Mouse (Mus musculus): ENCODE measurements at regions not wholly inside any gene's neighbourhood (a gene's known extent, or its start where the extent isn't known, plus 50 kb on each side); places are given as distances from the start of the nearest gene placed in this dataset.

DNA sequence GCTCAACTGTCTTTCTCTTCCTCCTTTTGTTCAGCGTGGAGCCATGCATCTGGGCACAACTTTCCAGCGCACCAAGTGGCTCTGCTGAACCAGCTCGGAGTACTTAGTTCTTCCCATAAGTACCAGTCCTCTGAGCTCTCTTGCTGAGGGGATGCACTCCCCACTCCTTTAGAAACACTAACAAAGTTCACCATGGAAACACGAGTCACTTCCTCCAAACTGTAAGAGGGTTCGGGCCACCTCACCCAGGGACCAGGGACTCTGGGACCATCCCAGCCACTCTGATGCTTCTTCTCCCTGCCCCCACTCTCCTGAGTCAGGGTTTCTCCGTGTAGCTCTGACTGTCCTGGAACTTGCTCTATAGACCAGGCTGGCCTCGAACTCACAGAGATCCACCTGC, 107.0 kb upstream of the 1700021F07Rik start:
- DNase-seq (ENCODE audit: low spot score in 2 of 2) = no peak

DNA sequence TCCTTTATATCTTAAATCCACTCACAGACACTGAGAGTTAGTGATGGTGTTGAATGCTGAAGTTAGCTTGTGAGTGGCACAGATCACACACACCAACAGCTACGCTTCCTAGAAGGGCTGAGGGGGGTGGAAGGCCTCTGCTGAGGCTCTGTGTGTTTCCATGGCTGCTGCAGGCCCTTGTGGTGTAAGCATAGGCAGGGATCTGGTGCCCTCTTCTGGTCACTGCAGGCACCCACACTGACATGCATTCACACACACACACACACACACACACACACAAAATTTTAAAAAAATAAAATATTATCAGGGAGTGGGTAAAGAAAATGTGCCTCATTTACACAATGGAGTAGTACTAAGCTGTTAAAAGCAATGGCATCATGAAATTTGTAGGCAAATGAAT, 105.5 kb upstream of the 1700021F07Rik start:
- DNase-seq (ENCODE audit: low spot score in 2 of 2) = no peak

DNA sequence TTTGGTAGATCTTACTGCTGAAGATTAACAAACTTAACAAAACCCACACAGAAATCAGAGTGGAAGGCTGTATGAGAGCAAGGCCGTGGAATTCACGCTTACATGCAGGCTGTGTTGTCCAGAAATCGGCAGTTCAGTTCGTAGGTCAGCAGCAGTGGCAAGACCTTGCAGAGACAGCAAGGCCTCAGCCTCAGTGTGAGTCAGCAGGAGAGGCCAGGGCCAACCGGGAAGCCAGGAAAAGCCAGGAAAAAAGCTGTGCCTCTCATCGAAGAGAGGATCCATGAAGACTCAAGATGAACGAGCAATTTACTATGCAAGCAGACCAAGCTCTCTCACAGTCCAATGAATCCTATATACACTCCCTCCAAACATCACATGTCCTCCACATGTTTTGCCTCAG, 103.4 kb upstream of the 1700021F07Rik start:
- DNase-seq (ENCODE audit: low spot score in 2 of 2) = no peak

DNA sequence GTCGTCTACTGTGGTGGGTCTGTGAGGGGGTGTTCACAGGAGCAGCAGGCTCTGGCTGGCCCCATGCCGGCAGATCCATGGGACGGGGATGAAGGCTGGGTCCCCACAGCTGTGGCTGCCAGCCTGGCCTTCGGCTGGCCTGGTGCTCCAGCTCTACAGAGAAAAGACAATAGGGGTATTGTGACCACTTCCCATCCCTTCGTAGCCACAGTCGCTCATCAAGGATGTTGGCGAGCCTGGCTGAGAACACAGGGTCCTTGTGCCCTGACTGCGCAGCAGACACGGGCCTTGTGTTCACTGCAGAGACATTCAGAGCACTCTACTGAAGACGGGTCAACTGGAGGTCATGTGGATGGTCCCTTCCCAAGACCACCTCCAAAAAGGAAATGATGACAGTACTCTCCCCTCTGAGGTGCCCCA, 102.4 kb upstream of the 1700021F07Rik start:
- DNase-seq (ENCODE audit: low spot score in 2 of 2) = no peak

DNA sequence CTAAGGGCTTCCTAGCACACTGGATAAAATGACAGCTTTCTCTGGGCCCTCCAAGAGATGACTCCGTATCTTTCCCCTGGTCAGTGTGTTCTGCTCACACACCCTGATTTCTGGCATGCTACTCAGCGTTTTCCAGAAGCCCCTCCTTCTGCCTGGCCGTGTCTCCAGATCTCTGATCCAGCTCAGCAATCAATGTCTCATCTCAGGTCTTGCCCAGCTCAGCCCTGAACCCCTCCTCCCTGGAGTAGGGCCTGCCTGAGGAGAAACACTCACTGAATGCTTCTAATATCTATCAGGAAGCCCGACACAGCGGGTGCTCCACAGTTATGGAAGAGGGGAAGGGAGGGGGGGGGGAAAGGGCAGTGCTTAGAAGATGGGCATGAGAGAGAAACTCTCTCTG, 101.9 kb upstream of the 1700021F07Rik start:
- DNase-seq (ENCODE audit: low spot score in 2 of 2) = no peak

DNA sequence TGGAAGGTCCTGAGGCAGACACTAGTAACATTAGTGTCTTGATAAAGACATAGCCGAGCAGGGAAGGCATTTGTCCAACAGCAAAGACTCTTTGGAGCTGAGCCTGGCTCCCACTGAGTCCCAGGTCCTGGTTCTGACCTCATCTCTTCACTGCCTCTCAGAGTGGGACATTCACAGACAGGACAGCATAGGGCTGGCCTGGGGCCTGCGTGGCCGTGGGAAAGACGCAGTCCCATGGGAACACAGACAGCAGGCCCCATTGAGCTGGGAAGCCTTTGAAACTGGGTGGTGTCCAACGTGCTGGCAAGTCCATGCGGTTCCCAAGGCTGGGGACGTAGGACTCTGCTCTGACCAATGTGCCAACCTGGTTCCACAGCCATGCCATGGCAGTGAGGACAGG, 97.5 kb upstream of the 1700021F07Rik start:
- no peak for DNase-seq (ENCODE audit: low spot score in 2 of 2)

DNA sequence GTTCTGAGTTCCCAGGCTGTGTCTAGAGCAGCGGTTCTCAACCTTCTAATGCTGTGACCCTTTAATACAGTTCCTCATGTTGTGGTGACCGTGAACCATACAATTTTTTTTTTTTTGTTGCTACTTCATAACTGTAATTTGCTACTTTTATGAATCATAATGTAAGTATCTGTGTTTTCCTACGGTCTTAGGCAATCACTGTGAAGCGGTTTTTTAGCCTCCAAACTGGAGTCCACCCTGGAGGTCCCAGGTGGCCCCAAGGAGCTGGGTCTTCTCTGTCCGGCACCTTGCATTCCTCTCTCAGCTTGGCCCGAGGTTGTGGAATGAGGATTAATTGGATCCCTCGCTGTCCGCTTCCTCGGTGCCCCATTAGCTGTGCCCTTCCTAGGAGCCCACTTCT, 96.6 kb upstream of the 1700021F07Rik start:
- DNase-seq (ENCODE audit: low spot score in 2 of 2) = no peak

DNA sequence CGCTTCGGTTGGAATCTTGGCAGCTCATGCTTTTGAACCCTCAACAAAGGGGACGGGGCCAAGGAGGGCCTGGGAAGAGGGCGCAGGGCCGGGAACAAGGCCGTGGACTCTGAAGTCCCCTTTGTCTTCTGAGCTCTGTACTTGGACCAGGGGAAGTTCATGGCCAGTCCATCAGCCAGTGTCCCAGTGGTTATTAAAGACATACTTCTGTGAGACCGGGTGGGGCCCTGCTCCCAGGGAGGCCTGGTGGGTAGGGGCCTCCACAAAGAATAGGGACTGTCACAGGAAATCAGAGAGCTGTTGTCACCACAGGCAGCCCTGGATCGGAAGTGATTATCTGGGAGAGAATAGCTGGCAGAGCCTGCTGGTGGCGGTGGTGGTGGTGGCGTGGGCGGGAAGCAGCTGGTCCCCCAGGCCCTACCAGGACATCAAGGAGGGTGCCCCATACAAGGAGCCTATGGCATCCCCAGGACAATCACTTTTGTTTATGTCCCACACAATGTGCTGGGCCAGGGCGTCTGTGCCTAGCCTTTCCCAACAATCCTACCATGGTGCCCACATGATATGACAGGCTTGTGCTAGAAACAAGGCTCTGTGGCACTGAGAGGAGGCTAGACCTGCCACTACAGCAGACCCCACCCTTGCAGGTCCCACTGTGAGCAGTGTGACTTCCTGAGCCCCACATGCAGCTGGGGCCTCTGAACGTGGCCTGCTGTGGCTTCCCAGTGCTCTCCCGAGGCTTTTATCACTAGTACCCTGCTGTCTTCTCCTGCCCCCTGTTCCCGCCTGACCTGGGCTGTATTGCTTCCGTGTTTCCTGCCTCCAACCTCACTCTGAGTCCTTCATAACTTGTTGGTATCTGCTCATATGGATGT, 96.0 kb upstream of the 1700021F07Rik start:
- DNase-seq (ENCODE audit: low spot score in 2 of 2) = no peak

DNA sequence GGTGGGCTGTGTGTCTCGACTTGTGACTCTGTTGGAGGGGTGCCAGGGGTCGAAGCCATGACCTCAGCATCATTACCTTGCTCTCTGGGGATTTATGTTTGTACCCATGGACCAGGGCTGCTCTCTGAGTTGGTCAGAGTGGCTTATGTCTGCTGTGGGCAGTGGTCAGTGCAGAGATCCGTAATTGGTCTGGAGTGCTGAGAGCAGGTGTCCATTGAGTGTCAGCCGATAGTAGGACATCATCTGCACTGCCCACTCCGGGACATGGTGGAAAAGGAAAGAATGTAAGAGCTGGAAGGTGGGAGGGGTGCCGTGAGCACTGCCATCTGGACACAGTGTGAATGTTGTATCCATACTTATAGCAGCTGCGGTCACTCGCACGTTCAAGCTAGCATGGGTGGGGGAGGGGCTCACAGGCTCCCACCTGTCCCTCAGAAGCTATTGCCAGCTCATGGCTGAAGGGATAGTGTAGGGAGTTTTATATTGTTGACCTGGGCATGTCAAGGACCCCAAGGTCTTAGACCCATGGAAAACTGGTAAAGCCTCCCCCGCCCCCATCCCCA, 94.4 kb upstream of the 1700021F07Rik start:
- DNase-seq (ENCODE audit: low spot score in 2 of 2) = no peak

DNA sequence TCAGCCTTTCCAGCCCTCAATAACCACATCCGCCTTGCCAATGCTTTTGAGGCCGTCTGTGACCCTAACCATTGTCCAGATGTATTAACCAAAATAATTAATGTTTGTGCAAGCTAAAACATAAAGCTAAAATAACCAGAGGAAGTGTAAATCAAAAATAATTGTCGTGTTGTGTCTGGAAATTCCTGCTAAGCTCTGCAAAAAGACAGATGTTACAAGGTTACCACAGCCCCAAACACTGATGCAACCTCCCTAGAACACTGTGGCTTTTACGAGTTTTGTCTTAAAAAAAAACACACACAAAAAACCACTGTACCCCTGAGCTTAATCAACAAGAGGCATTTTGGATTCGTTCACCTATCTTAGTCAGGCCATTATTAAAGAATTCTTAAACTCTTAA, 90.5 kb upstream of the 1700021F07Rik start:
- DNase-seq (ENCODE audit: low spot score in 2 of 2) = no peak

DNA sequence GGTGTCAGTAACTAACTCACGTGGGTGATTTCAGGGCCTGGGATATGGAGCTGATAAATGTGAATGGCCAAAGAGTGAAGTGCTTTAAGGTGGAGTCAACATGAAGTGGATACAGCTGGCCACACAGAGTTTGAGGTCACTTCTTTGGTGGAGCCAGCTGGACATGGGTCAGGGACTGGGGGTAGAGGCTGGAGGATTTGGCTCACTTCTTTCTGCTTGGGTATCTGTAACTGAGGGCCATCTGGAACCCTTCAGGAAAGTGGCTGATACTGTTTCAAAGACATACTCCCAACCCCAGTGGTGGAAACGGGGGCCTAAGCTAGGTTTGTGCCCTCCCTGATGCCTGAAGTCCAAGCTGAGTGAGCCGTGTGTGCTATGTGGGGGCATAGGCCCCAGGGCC, 90.1 kb upstream of the 1700021F07Rik start:
- DNase-seq (ENCODE audit: low spot score in 2 of 2) = no peak

DNA sequence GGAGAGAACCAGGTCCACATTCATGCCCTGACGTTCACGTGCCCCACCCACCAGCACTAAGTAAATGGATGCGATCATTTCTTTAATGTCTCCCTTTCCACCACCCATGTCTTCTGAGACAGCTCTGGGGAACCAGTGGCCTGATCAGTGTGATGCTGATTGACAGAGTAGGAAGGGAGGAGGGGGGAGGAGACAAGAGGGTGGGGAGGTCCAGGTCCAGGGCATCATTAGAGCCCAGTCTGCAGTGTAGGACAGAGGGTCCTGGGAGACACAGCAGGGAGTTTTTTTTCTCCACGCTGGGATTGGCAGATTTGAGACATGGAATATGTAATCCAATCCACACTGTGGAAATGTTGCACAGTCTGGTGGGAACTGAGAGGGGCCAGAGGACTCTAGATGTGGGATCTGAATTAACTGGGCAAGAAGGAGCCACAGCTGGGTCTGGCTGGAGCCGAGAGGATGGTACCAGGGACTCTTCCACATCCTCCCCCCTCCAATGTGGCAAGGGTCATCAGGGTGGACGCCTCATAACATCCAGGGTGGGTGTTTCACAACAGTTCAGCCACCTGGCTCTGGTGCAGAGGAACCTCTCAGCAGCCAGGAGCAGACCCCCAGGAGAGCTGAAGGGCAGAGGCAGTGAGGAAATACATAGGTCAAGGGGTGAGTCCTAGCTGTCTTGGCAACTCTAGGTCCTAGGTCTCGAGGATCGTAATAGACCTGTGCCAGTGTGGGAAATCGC, 89.3 kb upstream of the 1700021F07Rik start:
- DNase-seq (ENCODE audit: low spot score in 2 of 2) = no peak

DNA sequence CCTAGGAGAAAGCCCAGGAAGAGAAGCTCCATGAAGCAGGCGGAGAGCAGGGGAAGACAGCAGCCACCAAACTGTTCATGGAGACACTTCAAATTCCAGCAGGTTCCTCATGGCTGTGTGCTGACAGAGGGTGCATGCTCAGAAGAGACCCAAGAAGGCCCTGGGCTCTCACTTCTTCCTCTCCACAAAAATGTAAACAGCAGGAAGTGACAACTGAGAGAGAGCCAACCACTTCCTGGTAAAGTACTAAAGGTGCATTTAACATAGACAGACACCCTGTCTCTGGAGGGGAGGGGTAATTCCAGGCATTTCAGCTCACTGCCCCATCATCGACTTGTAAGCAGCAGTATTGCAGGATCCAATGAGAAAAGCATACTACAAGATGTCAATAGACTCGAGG, 85.8 kb upstream of the 1700021F07Rik start:
- no peak for DNase-seq (ENCODE audit: low spot score in 2 of 2)

DNA sequence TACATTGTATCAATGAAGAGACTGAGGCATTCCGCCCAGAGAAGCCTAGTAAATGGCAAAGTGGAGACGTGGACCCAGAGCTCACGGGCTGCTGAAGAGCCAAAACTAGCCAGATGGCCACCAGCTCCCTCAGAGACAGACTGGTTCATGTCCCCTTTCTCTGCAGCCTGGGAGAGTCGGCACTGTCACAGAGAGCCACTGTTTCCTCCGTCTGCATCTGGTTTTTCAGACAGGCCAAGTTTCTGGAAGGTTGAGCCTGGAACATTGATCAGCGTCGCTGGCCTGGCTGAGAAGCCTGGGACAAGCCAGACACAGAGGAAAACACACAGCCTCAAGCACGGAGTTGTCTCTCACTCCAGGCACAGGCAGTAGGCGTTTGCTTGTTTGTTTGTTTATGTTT, 83.4 kb upstream of the 1700021F07Rik start:
- no peak for DNase-seq (ENCODE audit: low spot score in 2 of 2)

DNA sequence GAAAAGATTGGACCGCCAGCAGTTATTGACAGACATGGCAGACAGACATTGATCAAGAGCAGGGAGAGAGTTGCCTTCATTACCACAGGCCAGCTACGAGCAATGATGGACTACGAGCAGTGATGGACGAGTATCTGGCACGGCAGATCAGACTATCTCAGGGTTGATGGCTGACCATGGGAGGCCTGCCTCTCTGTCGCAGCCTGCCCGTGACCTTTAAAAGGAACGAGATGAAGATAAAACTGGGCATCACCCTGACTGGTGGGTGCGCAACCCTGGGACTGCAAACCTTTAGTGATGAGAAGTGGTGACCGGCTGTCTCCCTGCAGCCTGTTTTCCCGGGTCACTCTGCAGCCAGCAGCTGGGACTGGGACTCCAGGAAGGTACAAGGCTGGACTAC, 80.3 kb upstream of the 1700021F07Rik start:
- DNase-seq (ENCODE audit: low spot score in 2 of 2) = no peak

DNA sequence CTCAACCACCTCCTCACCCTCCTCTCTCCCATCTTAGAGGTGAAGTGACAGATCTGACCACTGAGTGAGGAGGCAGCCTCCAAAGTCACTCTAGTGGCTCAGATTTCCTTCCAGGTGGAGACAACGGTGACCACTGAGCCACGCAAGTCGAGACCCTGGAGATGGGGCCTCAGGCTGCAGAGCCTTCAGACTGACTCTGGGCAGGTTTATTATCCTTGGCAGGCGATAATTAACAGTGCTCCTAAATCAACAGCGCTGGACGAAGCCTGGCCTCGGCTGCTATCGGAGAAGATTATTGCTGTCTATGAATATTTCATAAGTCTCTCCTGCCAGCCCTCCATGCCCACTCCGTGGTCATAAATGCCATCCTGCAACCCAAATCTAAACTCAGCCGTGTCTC, 79.1 kb upstream of the 1700021F07Rik start:
- DNase-seq (ENCODE audit: low spot score in 2 of 2) = no peak

DNA sequence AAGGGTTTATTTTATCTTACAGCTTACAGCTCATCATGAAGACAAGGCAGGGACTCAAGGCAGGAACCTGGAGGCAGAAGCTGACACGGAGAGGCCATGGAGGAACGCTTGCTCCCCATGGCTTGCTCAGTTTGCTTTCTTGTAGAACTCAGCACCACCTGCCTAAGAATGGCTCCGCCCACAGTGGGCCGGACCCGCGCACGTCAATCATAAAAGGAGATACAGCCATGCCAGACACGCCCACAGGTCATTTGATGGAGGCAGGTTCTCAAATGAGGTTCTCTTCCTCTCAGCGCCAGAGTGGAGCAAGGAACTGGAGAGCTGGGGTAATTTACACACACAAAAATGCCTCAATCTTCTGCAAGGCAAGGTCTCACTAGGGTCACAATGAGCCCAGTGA, 78.0 kb upstream of the 1700021F07Rik start:
- DNase-seq (ENCODE audit: low spot score in 2 of 2) = no peak

DNA sequence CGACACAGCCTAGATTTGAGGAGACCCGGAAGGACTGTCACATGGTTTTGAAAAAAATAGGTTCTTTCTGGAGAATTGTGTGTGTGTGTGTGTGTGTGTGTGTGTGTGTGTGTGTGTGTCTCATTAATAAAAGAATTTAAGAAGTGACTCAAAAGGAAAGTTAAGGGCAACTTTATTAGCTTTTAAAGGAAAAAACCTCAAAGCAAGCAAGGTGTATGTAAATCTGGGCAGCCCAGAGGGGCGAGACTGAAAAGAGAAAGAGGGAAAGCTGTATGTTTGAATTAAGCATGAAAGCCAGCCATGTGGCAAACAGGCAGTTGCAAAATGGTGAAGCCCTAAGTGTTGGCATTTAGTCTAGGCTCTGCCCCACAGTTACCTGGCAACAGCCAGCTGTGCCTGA, 77.3 kb upstream of the 1700021F07Rik start:
- DNase-seq (ENCODE audit: low spot score in 2 of 2) = no peak

DNA sequence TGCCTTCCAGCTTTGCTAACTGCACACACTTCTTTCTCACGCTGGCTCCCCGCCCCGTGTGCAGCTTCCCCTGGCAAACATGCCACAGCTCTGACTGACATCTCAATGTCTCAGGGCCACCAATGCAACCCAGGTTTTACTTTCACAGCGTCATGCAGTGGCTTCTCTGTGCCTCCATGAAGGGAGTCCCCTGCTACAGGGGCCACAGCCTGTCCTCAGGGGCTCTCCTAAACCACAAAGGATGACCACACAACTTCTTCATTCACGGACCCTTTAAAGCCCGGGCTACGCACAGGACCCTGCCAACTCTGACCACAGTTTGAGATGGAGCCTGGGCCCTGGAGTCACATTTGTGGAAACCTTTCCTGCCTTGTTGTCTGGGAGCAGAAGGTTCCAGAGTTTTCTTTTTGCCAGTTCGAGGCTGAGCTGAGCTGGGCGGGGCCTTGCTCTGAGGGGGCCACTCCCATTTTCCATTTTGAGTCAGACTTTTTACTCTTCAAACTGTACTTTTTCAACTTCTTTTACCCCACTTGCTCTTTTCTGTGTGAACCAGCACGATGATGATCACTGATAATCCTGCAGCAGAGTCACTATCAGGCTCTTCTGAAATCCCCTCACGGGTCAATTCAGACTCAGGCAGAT, 73.7 kb upstream of the 1700021F07Rik start:
- DNase-seq (ENCODE audit: low spot score in 2 of 2) = no peak

DNA sequence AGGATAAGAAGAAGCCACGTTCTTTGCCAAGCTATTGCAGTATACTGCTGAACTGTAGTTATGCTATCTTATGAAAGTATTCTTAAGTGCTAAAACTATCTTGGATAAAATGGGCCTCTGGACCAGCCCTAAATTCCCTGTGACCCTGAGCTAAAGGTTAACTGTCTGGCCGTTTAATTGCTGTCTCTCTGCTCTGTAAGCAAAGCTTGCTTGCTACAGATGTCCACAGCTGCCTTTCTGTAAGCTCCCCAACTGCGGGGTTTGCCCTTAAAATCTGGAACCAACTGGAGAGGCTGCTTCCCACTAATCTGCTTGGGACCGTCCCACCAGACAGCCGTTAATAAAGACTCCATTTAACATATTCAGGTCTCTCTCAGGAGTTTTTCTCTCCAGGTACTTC, 73.2 kb upstream of the 1700021F07Rik start:
- DNase-seq (ENCODE audit: low spot score in 2 of 2) = no peak

DNA sequence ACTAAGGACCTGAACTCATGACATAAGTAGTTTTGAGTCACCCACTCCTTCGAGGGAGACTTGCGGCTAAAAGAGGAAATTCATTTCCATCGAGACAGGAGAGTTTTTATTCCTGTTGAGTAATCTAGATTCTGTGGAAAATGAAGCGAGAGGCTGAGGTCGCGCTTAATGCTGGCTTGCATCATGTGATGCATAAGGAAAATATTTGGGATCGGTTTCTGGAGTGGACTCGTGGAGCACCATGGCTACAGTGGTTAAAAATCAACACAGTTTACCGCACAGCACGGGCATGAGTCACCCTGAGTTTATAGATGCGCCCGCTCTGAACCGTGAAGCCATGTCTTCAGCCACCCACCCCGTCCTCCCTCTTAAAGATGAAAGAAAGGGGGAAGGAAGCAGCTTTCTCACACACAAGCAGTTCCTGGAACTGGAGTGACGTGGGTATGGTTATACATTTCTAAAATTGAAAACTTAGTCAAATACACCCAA, 70.3 kb upstream of the 1700021F07Rik start:
- DNase-seq (ENCODE audit: low spot score in 2 of 2) = no peak

DNA sequence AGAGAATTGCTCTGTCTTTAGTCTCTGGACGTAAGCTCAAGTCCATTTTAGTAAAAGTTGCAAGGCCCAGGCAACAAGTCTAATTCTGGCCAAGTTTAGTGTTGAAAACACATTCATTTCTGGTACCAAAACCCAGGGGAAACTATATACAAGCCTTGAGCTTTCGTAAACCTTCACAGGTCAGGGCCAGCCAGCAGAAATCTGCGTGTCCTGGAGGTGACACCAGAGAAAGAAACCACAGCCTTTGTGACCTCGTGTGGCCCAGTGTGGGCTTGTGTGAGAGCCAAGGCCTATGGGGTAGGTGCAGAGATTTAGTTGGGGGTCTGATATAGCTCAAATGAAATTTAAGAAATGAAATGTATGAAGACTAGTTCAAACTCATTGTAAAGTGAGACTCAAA, 69.6 kb upstream of the 1700021F07Rik start:
- DNase-seq (ENCODE audit: low spot score in 2 of 2) = no peak
